Mouse (Mus musculus): Measurements from ENCODE around the gene Cep162. TPM values are rescaled to one million over a fixed set of nuclear protein-coding genes. Genes with fewer than 3 reads are reported as not detected.

The Cep162 gene
- 14.4 TPM for polyA plus RNA-seq (2015; fragmentation: Illumina TruSeq; extraction: RNeasy Lipid Tissue Mini Kit (QIAGEN cat#74804); ENCODE audit: insufficient read depth, low replicate concordance)

GRCm38 (mm10) chr9:87254903-87255695, at the start of gene Cep162:
Gene Cep162 (minus strand): TSS chr9:87255536.

GRCm38 (mm10) chr9:87144106-87144505, 111.2 kb downstream of the Cep162 start, which contains the start of gene Mrap2:
Gene Mrap2 (plus strand): TSS chr9:87144306.

Other genes starting within 250 kb of the Cep162 start
- gene Ripply2, start 240.0 kb downstream of the Cep162 start, polyA plus RNA-seq (2015; fragmentation: Illumina TruSeq; extraction: RNeasy Lipid Tissue Mini Kit (QIAGEN cat#74804); ENCODE audit: insufficient read depth, low replicate concordance), result not detected
- 91.6 TPM for gene Cyb5r4, start 233.5 kb downstream of the Cep162 start, polyA plus RNA-seq (2015; fragmentation: Illumina TruSeq; extraction: RNeasy Lipid Tissue Mini Kit (QIAGEN cat#74804); ENCODE audit: insufficient read depth, low replicate concordance)
- gene Mrap2, start 111.2 kb downstream of the Cep162 start, polyA plus RNA-seq (2015; fragmentation: Illumina TruSeq; extraction: RNeasy Lipid Tissue Mini Kit (QIAGEN cat#74804); ENCODE audit: insufficient read depth, low replicate concordance), result not detected